Mouse (Mus musculus) gastrocnemius, adult 2 months (tissue): ENCODE measurements around the gene Vac14. TPM values are rescaled to one million over a fixed set of nuclear protein-coding genes. Genes with fewer than 3 reads are reported as not detected.
A peak's percentile ranks its signal among the peaks of the same experiment; 100 is the strongest.

Source experiments
- DNase-seq: peaks from one replicate; pipeline ENCODE4 v3.0.0; 2022
- H3K27ac ChIP-seq: fragments of 200-600 bp; 2 replicates; pipeline ENCODE4 v1.8.1; 2022; ENCODE audit warnings: mild to moderate bottlenecking
- H3K4me3 ChIP-seq: fragments of 200-600 bp; 2 replicates; pipeline ENCODE4 v1.8.1; 2022; ENCODE audit warnings: mild to moderate bottlenecking, moderate library complexity
- CTCF ChIP-seq: fragments of 200-600 bp; IDR thresholded peaks from 2 replicates; pipeline ENCODE4 v1.8.1; 2022; ENCODE audit warnings: antibody characterized with exemption, mild to moderate bottlenecking, moderate library complexity
- intact Hi-C: fragments of 180-260 bp; cut with DNase I; formaldehyde crosslinking; loops from one replicate; pipeline ENCODE4 v1.15.1; 2025
- total RNA-seq, 2 experiments: library from RNA; stranded (reverse); gene quantifications; 2 replicates each; pipeline ENCODE4 v1.2.3; 2021

The Vac14 gene
- total RNA-seq, 2 experiments from 2014 or later: 15.6 to 18.2 TPM

- DNase-seq: no peak
- no peak for TF ChIP-seq CTCF
- no peak overlapping the region for H3K27ac ChIP-seq
- H3K4me3 ChIP-seq: no peak overlapping the region
- intact Hi-C loops: no loop called here
Measured at GRCm38 (mm10) chr8:110698098-110698497, 79.7 kb downstream of the Vac14 start.

- intact Hi-C loops: no loop called here
- H3K27ac ChIP-seq: no peak overlapping the region
- TF ChIP-seq CTCF: no peak
- no peak overlapping the region for H3K4me3 ChIP-seq
- DNase-seq: no peak
Measured at GRCm38 (mm10) chr8:110699501-110699900, 81.1 kb downstream of the Vac14 start.

- no peak for TF ChIP-seq CTCF
- Histone ChIP-seq H3K4me3 (no peak overlapping the region), H3K27ac (no peak overlapping the region)
- intact Hi-C loops: no loop called here
- no peak for DNase-seq
Measured at GRCm38 (mm10) chr8:110700561-110700960, 82.2 kb downstream of the Vac14 start.

- DNase-seq: no peak
- intact Hi-C loops: no loop called here
- TF ChIP-seq CTCF: no peak
- Histone ChIP-seq H3K27ac (peak overlapping the region; percentile 83), H3K4me3 (peak overlapping the region; percentile 55)
Measured at GRCm38 (mm10) chr8:110702636-110703459, 84.5 kb downstream of the Vac14 start.

DNA sequence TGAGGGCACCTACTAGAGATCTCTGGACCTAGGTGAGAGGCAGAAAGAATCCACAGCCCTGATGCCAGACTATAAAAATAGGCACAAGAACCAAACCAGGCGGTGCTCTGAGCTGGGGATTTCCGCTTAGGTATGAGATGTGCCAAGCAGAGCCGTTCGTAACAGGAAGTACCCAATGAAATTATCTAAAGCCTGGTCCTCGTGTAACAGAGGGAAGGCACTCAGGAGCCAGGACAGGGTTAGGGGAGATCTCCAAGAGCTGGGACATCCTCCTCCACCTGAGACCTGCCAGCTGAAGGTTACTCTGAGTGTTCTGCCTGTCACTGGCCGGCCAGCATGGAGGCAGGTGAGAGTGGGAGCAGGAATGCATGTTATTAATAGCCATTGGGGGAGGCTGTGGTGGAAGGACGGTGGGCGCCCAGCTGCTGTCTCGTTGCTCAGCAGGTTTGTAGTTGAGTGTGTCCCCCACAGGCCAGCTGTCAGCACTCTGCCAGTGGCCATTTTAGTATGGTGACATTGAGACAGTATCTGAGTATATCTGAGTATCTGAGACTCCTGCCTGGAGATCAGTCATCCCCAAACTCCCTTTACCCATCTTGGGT is 85.2 kb downstream of the Vac14 start:
- intact Hi-C loops: no loop called here
- TF ChIP-seq CTCF: no peak
- Histone ChIP-seq H3K27ac (peak overlapping the region; percentile 83), H3K4me3 (peak overlapping the region; percentile 55)
- DNase-seq: no peak

DNA sequence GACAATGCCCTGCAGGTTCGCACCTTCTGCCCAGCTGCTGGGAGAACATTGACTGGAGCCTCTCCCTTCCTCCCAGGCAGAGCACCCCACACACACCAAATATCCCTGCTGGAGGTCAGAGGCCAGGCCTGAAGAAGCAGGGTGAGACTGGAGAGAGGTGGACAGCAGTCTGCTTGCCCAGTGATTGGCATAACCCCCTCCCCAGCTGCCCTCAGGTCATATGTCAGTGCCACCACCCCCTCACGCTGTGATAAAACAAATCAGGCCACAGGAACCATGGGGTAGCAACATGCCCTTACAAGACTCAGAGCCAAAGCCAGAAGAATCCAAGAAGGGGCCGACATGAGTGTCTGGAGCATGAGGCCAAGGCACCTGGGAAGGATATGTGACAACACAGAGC is 85.7 kb downstream of the Vac14 start:
- peak overlapping the region; percentile 83 for H3K27ac ChIP-seq
- no peak for TF ChIP-seq CTCF
- intact Hi-C loops: no loop called here

GRCm38 (mm10) chr8:110705391-110706287 is 87.3 kb downstream of the Vac14 start:
- no peak for TF ChIP-seq CTCF
- peak; percentile 66 for DNase-seq
- intact Hi-C loops: no loop called here
- H3K27ac ChIP-seq: peak overlapping the region; percentile 46; the same call in 1 of the 2 replicates
- H3K4me3 ChIP-seq: no peak overlapping the region

More for the DNA sequence above, 85.7 kb downstream of the Vac14 start:
- DNase-seq: no peak
- H3K4me3 ChIP-seq: peak overlapping the region; percentile 55

GRCm38 (mm10) chr8:110706288-110706870 is 88.0 kb downstream of the Vac14 start:
- intact Hi-C loops: no loop called here
- no peak for DNase-seq
- Histone ChIP-seq H3K27ac (no peak overlapping the region), H3K4me3 (no peak overlapping the region)
- TF ChIP-seq CTCF: no peak

DNA sequence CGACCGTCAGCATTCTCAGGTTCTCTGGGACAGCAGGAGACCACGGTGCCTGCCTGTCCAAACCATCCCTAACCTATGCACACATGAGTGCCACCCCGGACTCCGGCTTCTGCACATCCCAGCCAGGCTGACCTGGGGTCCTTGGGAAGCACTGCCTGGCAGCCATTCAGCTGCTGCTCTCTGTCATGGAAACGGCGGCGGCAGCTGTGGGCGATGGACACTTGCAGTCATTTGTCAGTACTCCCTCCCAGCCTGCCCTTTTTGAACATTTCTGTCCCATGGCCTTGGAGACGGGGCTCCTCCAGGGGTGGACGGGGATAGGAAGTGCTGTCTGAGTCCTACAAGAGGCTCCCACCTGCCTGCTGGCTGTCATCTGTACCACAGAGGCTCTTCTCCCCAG is 90.0 kb downstream of the Vac14 start:
- Histone ChIP-seq H3K4me3 (no peak overlapping the region), H3K27ac (no peak overlapping the region)
- no peak for TF ChIP-seq CTCF
- DNase-seq: peak; percentile 14
- intact Hi-C loops: no loop called here

DNA sequence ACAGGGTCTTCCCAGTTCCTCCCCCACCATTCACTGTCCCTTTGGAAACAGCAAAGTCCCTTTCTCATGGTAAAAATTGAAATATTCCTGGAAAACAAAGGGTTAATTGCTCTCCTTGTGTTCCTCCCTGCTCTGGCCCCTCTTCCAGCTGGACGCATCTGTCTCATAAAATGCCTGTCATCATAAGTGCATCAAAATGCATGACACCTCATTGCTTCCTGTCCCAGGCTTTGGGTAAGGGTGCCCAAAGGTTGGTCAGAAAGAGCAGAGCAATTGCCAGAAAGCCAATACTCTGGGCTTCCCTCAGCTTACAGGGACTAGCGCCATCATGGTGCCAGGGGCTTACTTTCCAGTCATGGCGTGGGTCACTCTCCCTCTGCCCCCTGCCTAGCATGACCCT is 92.2 kb downstream of the Vac14 start:
- intact Hi-C loops: no loop called here
- DNase-seq: no peak
- TF ChIP-seq CTCF: no peak
- H3K27ac ChIP-seq: peak overlapping the region; percentile 82
- no peak overlapping the region for H3K4me3 ChIP-seq

DNA sequence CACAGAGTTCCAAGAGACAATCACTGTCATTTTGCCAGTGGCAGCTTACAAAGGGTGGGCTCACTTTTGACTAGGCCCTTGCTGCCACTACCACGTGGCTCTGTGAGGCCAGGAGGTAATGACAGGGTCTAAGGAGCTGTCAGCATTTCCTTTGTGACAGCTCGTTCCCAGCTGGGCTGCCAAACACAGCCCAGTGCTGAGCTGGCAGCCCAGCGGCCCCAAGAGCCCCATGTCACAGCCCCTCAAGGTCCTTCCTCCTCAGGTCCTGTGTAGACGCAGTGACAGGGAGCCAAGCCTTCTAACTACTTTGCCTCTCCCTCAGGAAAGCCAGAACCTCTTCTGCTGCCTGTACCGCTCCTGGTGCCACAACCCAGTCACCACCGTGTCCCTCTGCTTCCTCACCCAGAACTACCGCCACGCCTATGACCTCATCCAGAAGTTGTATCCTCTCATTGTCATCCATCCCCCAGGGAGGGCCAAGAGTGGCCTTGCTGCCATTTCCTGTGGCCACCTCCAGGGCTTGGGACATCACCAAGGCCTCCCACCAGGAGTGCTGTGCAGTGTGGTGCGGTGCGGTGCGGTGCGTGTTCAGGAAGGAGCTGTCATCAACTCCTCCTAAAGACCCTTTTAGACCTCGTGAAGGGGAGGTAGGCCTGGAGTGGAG is 93.0 kb downstream of the Vac14 start:
- no peak; the same call in 1 of the 2 replicates for TF ChIP-seq CTCF
- Histone ChIP-seq H3K27ac (peak overlapping the region; percentile 82), H3K4me3 (no peak overlapping the region)
- intact Hi-C loops: no loop called here
- DNase-seq: no peak

DNA sequence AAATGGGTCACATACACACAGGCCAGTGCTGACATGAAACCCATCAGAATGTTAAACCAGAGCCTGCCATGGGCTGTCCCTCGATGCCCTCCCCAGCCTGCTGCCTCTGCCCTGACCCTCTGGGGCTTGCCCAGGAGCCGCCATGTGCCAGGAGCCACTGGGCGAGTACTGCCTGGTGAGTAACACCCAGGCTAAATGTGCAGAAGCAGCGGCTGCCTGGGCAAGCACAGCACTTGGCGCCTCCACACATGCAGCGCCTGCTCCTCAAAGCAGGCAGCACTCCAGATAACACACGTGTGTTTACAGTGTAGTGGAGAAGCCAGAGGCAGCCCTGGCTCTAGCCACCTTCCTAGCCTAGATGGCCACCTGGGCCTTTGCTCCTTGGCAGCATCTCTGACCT is 94.7 kb downstream of the Vac14 start:
- intact Hi-C loops: no loop called here
- no peak for TF ChIP-seq CTCF
- H3K27ac ChIP-seq: peak overlapping the region; percentile 82

More for the DNA sequence above, 94.7 kb downstream of the Vac14 start:
- H3K4me3 ChIP-seq: no peak overlapping the region
- DNase-seq: peak; percentile 90
